Mouse (Mus musculus) CD4-positive, CD25-positive, alpha-beta regulatory T cell, adult 4 months (primary cell): Measurements from ENCODE around the gene Hk2. TPM values are rescaled to one million over a fixed set of nuclear protein-coding genes. Genes with fewer than 3 reads are reported as not detected.
A peak's percentile ranks its signal among the peaks of the same experiment; 100 is the strongest.
"Not testable (repeated sequence)": the region's sequence is repeated elsewhere in the genome, so short reads cannot be mapped to it uniquely, and the experiment has no call there.

Experiments used
- ATAC-seq: one replicate; pipeline ENCODE4 v1.8.0; 2017
- polyA plus RNA-seq, 2 experiments: library from polyadenylated mRNA; unstranded; fragments of 100-300 nt; shearing (Covaris generic); gene quantifications; one replicate each; pipeline ENCODE4 v1.2.1; 2017

Hk2 gene
- polyA plus RNA-seq, 2 experiments from 2014 or later, result 3.0 TPM

GRCm38 (mm10) chr6:82740269-82740668 is 34.0 kb downstream of the Hk2 start:
- peak; percentile 97 for ATAC-seq

GRCm38 (mm10) chr6:82737634-82738540 is 36.4 kb downstream of the Hk2 start:
- no peak for ATAC-seq

- no peak for ATAC-seq
Measured at GRCm38 (mm10) chr6:82736626-82737600, 37.3 kb downstream of the Hk2 start.

GRCm38 (mm10) chr6:82735347-82735746 is 38.9 kb downstream of the Hk2 start:
- no peak for ATAC-seq

- no peak for ATAC-seq
Measured at GRCm38 (mm10) chr6:82728635-82729034, 45.6 kb downstream of the Hk2 start.

- ATAC-seq, result no peak
Measured at GRCm38 (mm10) chr6:82727206-82727605, 47.0 kb downstream of the Hk2 start.

- ATAC-seq, result no peak
Measured at GRCm38 (mm10) chr6:82723321-82723720, 50.9 kb downstream of the Hk2 start.

GRCm38 (mm10) chr6:82716126-82716525 is 58.1 kb downstream of the Hk2 start:
- ATAC-seq, result no peak

- no peak for ATAC-seq
Measured at GRCm38 (mm10) chr6:82715653-82716052, 58.6 kb downstream of the Hk2 start.

GRCm38 (mm10) chr6:82715253-82715652 is 59.0 kb downstream of the Hk2 start:
- ATAC-seq, result no peak

- ATAC-seq, result no peak
Measured at GRCm38 (mm10) chr6:82714841-82715240, 59.4 kb downstream of the Hk2 start.

- ATAC-seq, result peak; percentile 94
Measured at GRCm38 (mm10) chr6:82714243-82714642, 60.0 kb downstream of the Hk2 start.

- no peak for ATAC-seq
Measured at GRCm38 (mm10) chr6:82707742-82708141, 66.5 kb downstream of the Hk2 start.

- ATAC-seq, result no peak
Measured at GRCm38 (mm10) chr6:82707241-82707640, 67.0 kb downstream of the Hk2 start.

- no peak for ATAC-seq
Measured at GRCm38 (mm10) chr6:82705221-82705620, 69.0 kb downstream of the Hk2 start, which contains the start of gene Pole4. Gene Pole4 (minus strand): TSS chr6:82705365.

- ATAC-seq, result no peak
Measured at GRCm38 (mm10) chr6:82703710-82704109, 70.5 kb downstream of the Hk2 start.

- peak; percentile 90 for ATAC-seq
Measured at GRCm38 (mm10) chr6:82702593-82703017, 71.6 kb downstream of the Hk2 start.

- no peak for ATAC-seq
Measured at GRCm38 (mm10) chr6:82701296-82701695, 73.0 kb downstream of the Hk2 start.

GRCm38 (mm10) chr6:82699831-82700230 is 74.4 kb downstream of the Hk2 start:
- ATAC-seq, result no peak

GRCm38 (mm10) chr6:82696736-82697135 is 77.5 kb downstream of the Hk2 start:
- no peak for ATAC-seq

- no peak for ATAC-seq
Measured at GRCm38 (mm10) chr6:82694668-82695067, 79.6 kb downstream of the Hk2 start.

GRCm38 (mm10) chr6:82689474-82689873 is 84.8 kb downstream of the Hk2 start:
- no peak for ATAC-seq

GRCm38 (mm10) chr6:82688586-82688985 is 85.7 kb downstream of the Hk2 start:
- not testable (repeated sequence) for ATAC-seq
